Mouse (Mus musculus) cortical plate, adult 2 months (tissue): ENCODE measurements around the gene Cptp.

Source experiments
- CTCF ChIP-seq: fragments of 200-500 bp; IDR thresholded peaks from 2 replicates; pipeline ENCODE4 v1.5.1; 2011; ENCODE audit warnings: mild to moderate bottlenecking, control low read depth, low read length; ENCODE audit not compliant: insufficient read depth; ENCODE audit errors: extremely low read depth
- POLR2A ChIP-seq: fragments of 200-500 bp; IDR thresholded peaks from 2 replicates; pipeline ENCODE4 v1.6.1; 2011; ENCODE audit warnings: mild to moderate bottlenecking, low read length, control low read depth; ENCODE audit not compliant: insufficient read depth; ENCODE audit errors: extremely low read depth

- no peak for TF ChIP-seq CTCF
- no peak for TF ChIP-seq POLR2A
Observed at GRCm38 (mm10) chr4:155853421-155853820, 15.8 kb downstream of the Cptp start.
